Mouse (Mus musculus): Measurements from ENCODE around the gene Setd4. TPM values are rescaled to one million over a fixed set of nuclear protein-coding genes. Genes with fewer than 3 reads are reported as not detected.
"Not testable (repeated sequence)": the region's sequence is repeated elsewhere in the genome, so short reads cannot be mapped to it uniquely, and the experiment has no call there.

Gene Setd4
- polyA plus RNA-seq (2012; rRNA removed): 20.4 and 22.2 TPM in 2 replicates

GRCm38 (mm10) chr16:93603439-93604212, at the start of gene Setd4:
Gene Setd4 (minus strand): TSS chr16:93604063.
- DNase-seq (ENCODE audit: extremely low spot score in 1 of 2, low spot score in 1 of 2): peak; percentile 91 to 94

GRCm38 (mm10) chr16:93648441-93649183, 44.7 kb upstream of the Setd4 start:
- DNase-seq (ENCODE audit: extremely low spot score in 1 of 2, low spot score in 1 of 2): no peak

- no peak for DNase-seq (ENCODE audit: extremely low spot score in 1 of 2, low spot score in 1 of 2)
These were observed 40.1 kb upstream of the Setd4 start for GRCm38 (mm10) chr16:93644006-93644405.

GRCm38 (mm10) chr16:93627761-93628400, 24.0 kb upstream of the Setd4 start, which contains the start of gene Gm5678:
Gene Gm5678 (plus strand): TSS chr16:93628097.
- DNase-seq (ENCODE audit: extremely low spot score in 1 of 2, low spot score in 1 of 2): peak in 1 of 2 experiments; percentile 72

GRCm38 (mm10) chr16:93626745-93627144, 22.9 kb upstream of the Setd4 start:
- DNase-seq (ENCODE audit: extremely low spot score in 1 of 2, low spot score in 1 of 2): peak in 1 of 2 experiments; percentile 59

GRCm38 (mm10) chr16:93624671-93625070, 20.8 kb upstream of the Setd4 start:
- DNase-seq (ENCODE audit: extremely low spot score in 1 of 2, low spot score in 1 of 2): no peak

GRCm38 (mm10) chr16:93623759-93624158, 19.9 kb upstream of the Setd4 start:
- not testable (repeated sequence) for DNase-seq (ENCODE audit: extremely low spot score in 1 of 2, low spot score in 1 of 2)

GRCm38 (mm10) chr16:93615118-93615870, 11.4 kb upstream of the Setd4 start:
- DNase-seq (ENCODE audit: extremely low spot score in 1 of 2, low spot score in 1 of 2): peak in 1 of 2 experiments; percentile 80

GRCm38 (mm10) chr16:93610961-93611360, 7.1 kb upstream of the Setd4 start:
- no peak for DNase-seq (ENCODE audit: extremely low spot score in 1 of 2, low spot score in 1 of 2)

- DNase-seq (ENCODE audit: extremely low spot score in 1 of 2, low spot score in 1 of 2): no peak
These were observed 5.9 kb upstream of the Setd4 start for GRCm38 (mm10) chr16:93609796-93610195.

GRCm38 (mm10) chr16:93608731-93609130, 4.9 kb upstream of the Setd4 start:
- DNase-seq (ENCODE audit: extremely low spot score in 1 of 2, low spot score in 1 of 2): no peak

GRCm38 (mm10) chr16:93607669-93608101, 3.8 kb upstream of the Setd4 start:
- peak in 1 of 2 experiments; percentile 83 for DNase-seq (ENCODE audit: extremely low spot score in 1 of 2, low spot score in 1 of 2)

- no peak for DNase-seq (ENCODE audit: extremely low spot score in 1 of 2, low spot score in 1 of 2)
These were observed 2.3 kb upstream of the Setd4 start for GRCm38 (mm10) chr16:93606146-93606545.

GRCm38 (mm10) chr16:93605553-93605952, 1.7 kb upstream of the Setd4 start, which contains the start of gene Cbr1:
Gene Cbr1 (plus strand): TSS chr16:93605853.
- no peak for DNase-seq (ENCODE audit: extremely low spot score in 1 of 2, low spot score in 1 of 2)

GRCm38 (mm10) chr16:93604481-93604969, 662 bp upstream of the Setd4 start:
- DNase-seq (ENCODE audit: extremely low spot score in 1 of 2, low spot score in 1 of 2): peak in 1 of 2 experiments; percentile 72

GRCm38 (mm10) chr16:93599461-93599860, 4.4 kb downstream of the Setd4 start:
- DNase-seq (ENCODE audit: extremely low spot score in 1 of 2, low spot score in 1 of 2): no peak

GRCm38 (mm10) chr16:93597551-93597950, 6.3 kb downstream of the Setd4 start:
- DNase-seq (ENCODE audit: extremely low spot score in 1 of 2, low spot score in 1 of 2): no peak

GRCm38 (mm10) chr16:93596807-93597206, 7.1 kb downstream of the Setd4 start:
- DNase-seq (ENCODE audit: extremely low spot score in 1 of 2, low spot score in 1 of 2): no peak

- DNase-seq (ENCODE audit: extremely low spot score in 1 of 2, low spot score in 1 of 2): no peak
These were observed 8.1 kb downstream of the Setd4 start for GRCm38 (mm10) chr16:93595766-93596165.

- DNase-seq (ENCODE audit: extremely low spot score in 1 of 2, low spot score in 1 of 2): no peak
These were observed 9.4 kb downstream of the Setd4 start for GRCm38 (mm10) chr16:93594448-93594847.

Data from frontal cortex, adult 2 months (tissue).